Mouse (Mus musculus): ENCODE results near the gene Acaca. TPM values are rescaled to one million over a fixed set of nuclear protein-coding genes. Genes with fewer than 3 reads are reported as not detected.

The Acaca gene
- polyA plus RNA-seq, 1 experiment = 29.9 TPM

DNA sequence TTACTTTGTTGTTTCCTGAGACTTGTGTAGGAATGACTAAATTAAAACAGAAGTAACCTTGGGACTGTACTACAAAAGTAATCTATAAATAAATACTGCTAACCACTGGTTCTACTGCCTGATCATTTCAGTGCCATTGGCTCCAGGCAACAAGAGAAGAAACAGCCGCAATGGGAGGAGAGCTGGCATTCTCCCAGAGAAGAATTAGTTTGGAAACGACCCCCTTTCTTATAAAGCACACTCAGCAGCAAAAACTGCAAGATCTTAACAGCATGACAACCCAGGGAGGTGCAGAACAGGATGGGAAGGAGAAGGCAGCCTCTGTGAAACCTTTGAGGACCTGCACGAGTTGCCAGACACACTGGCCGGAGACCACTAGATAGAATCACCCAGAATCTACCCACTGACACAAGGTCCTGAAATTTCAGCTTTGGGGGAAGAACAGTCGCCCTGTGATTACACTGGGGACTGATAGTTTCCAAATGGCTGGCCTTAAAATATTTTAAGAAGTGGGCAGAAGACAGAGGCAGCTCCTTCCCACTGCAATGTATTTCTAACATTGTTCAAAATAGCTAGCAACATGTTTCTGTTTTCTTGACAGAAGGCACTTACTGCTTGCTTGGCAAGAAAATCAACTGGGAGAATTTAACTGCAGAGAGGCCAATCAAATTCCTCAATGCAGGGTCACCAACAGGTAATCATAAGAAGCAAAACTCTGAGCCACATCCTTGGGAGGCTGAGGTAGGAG, 32.0 kb upstream of the Acaca start:
- Histone ChIP-seq H3K4me3 (ENCODE audit: insufficient read depth, poor library complexity, severe bottlenecking) (no peak overlapping the region), H3K36me3 (ENCODE audit: control insufficient read depth, insufficient read depth) (peaks cover 80% of the 10 kb centered on the region), H3K27me3 (ENCODE audit: control insufficient read depth, insufficient read depth, insufficient read length) (no peaks in the 10 kb centered on the region), H3K79me2 (ENCODE audit: control insufficient read depth, insufficient read depth) (no peaks in the 10 kb centered on the region), H3K79me3 (ENCODE audit: low read depth) (no peaks in the 10 kb centered on the region), H3ac (ENCODE audit: control insufficient read depth, insufficient read length, low read depth) (no peak overlapping the region)
- TF ChIP-seq MYOG (IDR thresholded peaks at IDR 0.05; ENCODE audit: control insufficient read depth, extremely low read depth, insufficient read length) = no peak
- no peak for TF ChIP-seq MAX (IDR thresholded peaks at IDR 0.05)
- no peak for TF ChIP-seq FOSL1 (IDR thresholded peaks at IDR 0.05; ENCODE audit: insufficient read depth, low read length, poor library complexity, severe bottlenecking)
- TF ChIP-seq USF1 (IDR thresholded peaks at IDR 0.05; ENCODE audit: low read depth) = no peak
- TF ChIP-seq CTCF (IDR thresholded peaks at IDR 0.05; ENCODE audit: control insufficient read depth, insufficient read depth, insufficient read length) = no peak
- no peak for TF ChIP-seq CEBPB (IDR thresholded peaks at IDR 0.05; ENCODE audit: low read depth)
- no peak for TF ChIP-seq MYOD1 (IDR thresholded peaks at IDR 0.05; ENCODE audit: control insufficient read depth, insufficient read length, low read depth)

- H3K4me3 ChIP-seq (ENCODE audit: insufficient read depth, poor library complexity, severe bottlenecking) = no peak overlapping the region
- H3K79me2 ChIP-seq (ENCODE audit: control insufficient read depth, insufficient read depth) = no peaks in the 10 kb centered on the region
- no peaks in the 10 kb centered on the region for H3K27me3 ChIP-seq (ENCODE audit: control insufficient read depth, insufficient read depth, insufficient read length)
- no peak for TF ChIP-seq FOSL1 (IDR thresholded peaks at IDR 0.05; ENCODE audit: insufficient read depth, low read length, poor library complexity, severe bottlenecking)
- TF ChIP-seq MYOG (IDR thresholded peaks at IDR 0.05; ENCODE audit: control insufficient read depth, extremely low read depth, insufficient read length) = no peak
- TF ChIP-seq MAX (IDR thresholded peaks at IDR 0.05) = no peak
- no peak for TF ChIP-seq USF1 (IDR thresholded peaks at IDR 0.05; ENCODE audit: low read depth)
- TF ChIP-seq MYOD1 (IDR thresholded peaks at IDR 0.05; ENCODE audit: control insufficient read depth, insufficient read length, low read depth) = no peak
- no peak for TF ChIP-seq CTCF (IDR thresholded peaks at IDR 0.05; ENCODE audit: control insufficient read depth, insufficient read depth, insufficient read length)
- no peak for TF ChIP-seq CEBPB (IDR thresholded peaks at IDR 0.05; ENCODE audit: low read depth)
- no peaks in the 10 kb centered on the region for H3K79me3 ChIP-seq (ENCODE audit: low read depth)
- peaks cover 87% of the 10 kb centered on the region for H3K36me3 ChIP-seq (ENCODE audit: control insufficient read depth, insufficient read depth)
- no peak overlapping the region for H3ac ChIP-seq (ENCODE audit: control insufficient read depth, insufficient read length, low read depth)
Observed at GRCm38 (mm10) chr11:84101182-84101581, 28.3 kb upstream of the Acaca start.

DNA sequence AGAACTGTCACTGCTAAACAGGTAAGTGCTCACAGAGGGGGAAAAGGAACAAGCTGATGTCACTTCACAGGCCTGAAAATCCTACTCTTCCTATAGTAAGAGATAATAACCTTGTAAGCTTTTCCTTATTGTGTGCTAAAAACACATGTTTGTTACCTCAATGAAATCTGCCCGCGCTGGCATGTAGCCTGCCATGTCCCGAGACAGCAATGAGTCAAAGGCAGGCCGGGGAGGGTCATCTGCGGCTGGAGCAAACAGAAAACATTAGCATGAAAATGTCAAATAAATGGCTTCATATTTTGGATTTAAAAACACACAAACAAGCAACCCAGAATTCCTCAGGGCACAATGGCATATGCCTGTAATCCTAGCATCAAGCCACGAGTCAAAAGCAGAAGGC, 25.4 kb upstream of the Acaca start:
- Histone ChIP-seq H3ac (ENCODE audit: control insufficient read depth, insufficient read length, low read depth) (no peak overlapping the region), H3K27me3 (ENCODE audit: control insufficient read depth, insufficient read depth, insufficient read length) (no peaks in the 10 kb centered on the region), H3K4me3 (ENCODE audit: insufficient read depth, poor library complexity, severe bottlenecking) (no peak overlapping the region), H3K79me2 (ENCODE audit: control insufficient read depth, insufficient read depth) (no peaks in the 10 kb centered on the region), H3K79me3 (ENCODE audit: low read depth) (no peaks in the 10 kb centered on the region), H3K36me3 (ENCODE audit: control insufficient read depth, insufficient read depth) (peaks cover 99% of the 10 kb centered on the region)
- TF ChIP-seq USF1 (IDR thresholded peaks at IDR 0.05; ENCODE audit: low read depth) (no peak), CTCF (IDR thresholded peaks at IDR 0.05; ENCODE audit: control insufficient read depth, insufficient read depth, insufficient read length) (no peak), FOSL1 (IDR thresholded peaks at IDR 0.05; ENCODE audit: insufficient read depth, low read length, poor library complexity, severe bottlenecking) (no peak), CEBPB (IDR thresholded peaks at IDR 0.05; ENCODE audit: low read depth) (no peak), MAX (IDR thresholded peaks at IDR 0.05) (no peak), MYOG (IDR thresholded peaks at IDR 0.05; ENCODE audit: control insufficient read depth, extremely low read depth, insufficient read length) (no peak), MYOD1 (IDR thresholded peaks at IDR 0.05; ENCODE audit: control insufficient read depth, insufficient read length, low read depth) (no peak)

GRCm38 (mm10) chr11:84107137-84107536, 22.3 kb upstream of the Acaca start:
- H3K36me3 ChIP-seq (ENCODE audit: control insufficient read depth, insufficient read depth) = peaks cover 81% of the 10 kb centered on the region
- H3K79me2 ChIP-seq (ENCODE audit: control insufficient read depth, insufficient read depth) = no peaks in the 10 kb centered on the region
- H3K27me3 ChIP-seq (ENCODE audit: control insufficient read depth, insufficient read depth, insufficient read length) = no peaks in the 10 kb centered on the region
- H3K4me3 ChIP-seq (ENCODE audit: insufficient read depth, poor library complexity, severe bottlenecking) = no peak overlapping the region
- H3K79me3 ChIP-seq (ENCODE audit: low read depth) = no peaks in the 10 kb centered on the region
- TF ChIP-seq CEBPB (IDR thresholded peaks at IDR 0.05; ENCODE audit: low read depth) = no peak
- no peak for TF ChIP-seq MYOG (IDR thresholded peaks at IDR 0.05; ENCODE audit: control insufficient read depth, extremely low read depth, insufficient read length)
- TF ChIP-seq FOSL1 (IDR thresholded peaks at IDR 0.05; ENCODE audit: insufficient read depth, low read length, poor library complexity, severe bottlenecking) = no peak
- no peak for TF ChIP-seq MYOD1 (IDR thresholded peaks at IDR 0.05; ENCODE audit: control insufficient read depth, insufficient read length, low read depth)
- no peak for TF ChIP-seq MAX (IDR thresholded peaks at IDR 0.05)
- TF ChIP-seq USF1 (IDR thresholded peaks at IDR 0.05; ENCODE audit: low read depth) = no peak
- no peak for TF ChIP-seq CTCF (IDR thresholded peaks at IDR 0.05; ENCODE audit: control insufficient read depth, insufficient read depth, insufficient read length)
- H3ac ChIP-seq (ENCODE audit: control insufficient read depth, insufficient read length, low read depth) = no peak overlapping the region

- no peaks in the 10 kb centered on the region for H3K27me3 ChIP-seq (ENCODE audit: control insufficient read depth, insufficient read depth, insufficient read length)
- no peaks in the 10 kb centered on the region for H3K79me3 ChIP-seq (ENCODE audit: low read depth)
- no peaks in the 10 kb centered on the region for H3K79me2 ChIP-seq (ENCODE audit: control insufficient read depth, insufficient read depth)
- no peak for TF ChIP-seq FOSL1 (IDR thresholded peaks at IDR 0.05; ENCODE audit: insufficient read depth, low read length, poor library complexity, severe bottlenecking)
- no peak for TF ChIP-seq CEBPB (IDR thresholded peaks at IDR 0.05; ENCODE audit: low read depth)
- TF ChIP-seq MYOD1 (IDR thresholded peaks at IDR 0.05; ENCODE audit: control insufficient read depth, insufficient read length, low read depth) = no peak
- TF ChIP-seq USF1 (IDR thresholded peaks at IDR 0.05; ENCODE audit: low read depth) = no peak
- TF ChIP-seq MYOG (IDR thresholded peaks at IDR 0.05; ENCODE audit: control insufficient read depth, extremely low read depth, insufficient read length) = no peak
- no peak for TF ChIP-seq MAX (IDR thresholded peaks at IDR 0.05)
- no peak for TF ChIP-seq CTCF (IDR thresholded peaks at IDR 0.05; ENCODE audit: control insufficient read depth, insufficient read depth, insufficient read length)
- H3K4me3 ChIP-seq (ENCODE audit: insufficient read depth, poor library complexity, severe bottlenecking) = no peak overlapping the region
- no peak overlapping the region for H3ac ChIP-seq (ENCODE audit: control insufficient read depth, insufficient read length, low read depth)
- H3K36me3 ChIP-seq (ENCODE audit: control insufficient read depth, insufficient read depth) = peaks cover 53% of the 10 kb centered on the region
Observed at GRCm38 (mm10) chr11:84113623-84114022, 15.8 kb upstream of the Acaca start.
